Mouse (Mus musculus) thymus, postnatal 25 days (tissue): ENCODE data around the gene Hsd17b11.
A peak's percentile ranks its signal among the peaks of the same experiment; 100 is the strongest.
"Not testable (repeated sequence)": the region's sequence is repeated elsewhere in the genome, so short reads cannot be mapped to it uniquely, and the experiment has no call there.

Source experiments
- DNase-seq: peaks from one replicate; pipeline ENCODE4 v3.0.0; 2022

The Hsd17b11 gene

GRCm38 (mm10) chr5:103977907-103978570 lies 43.7 kb downstream of the Hsd17b11 start:
- DNase-seq, result no peak

- no peak for DNase-seq
Measured at GRCm38 (mm10) chr5:103977297-103977696, 44.4 kb downstream of the Hsd17b11 start, which contains the start of gene Hsd17b13. TSS of gene Hsd17b13 (minus strand) at chr5:103977410.

DNA sequence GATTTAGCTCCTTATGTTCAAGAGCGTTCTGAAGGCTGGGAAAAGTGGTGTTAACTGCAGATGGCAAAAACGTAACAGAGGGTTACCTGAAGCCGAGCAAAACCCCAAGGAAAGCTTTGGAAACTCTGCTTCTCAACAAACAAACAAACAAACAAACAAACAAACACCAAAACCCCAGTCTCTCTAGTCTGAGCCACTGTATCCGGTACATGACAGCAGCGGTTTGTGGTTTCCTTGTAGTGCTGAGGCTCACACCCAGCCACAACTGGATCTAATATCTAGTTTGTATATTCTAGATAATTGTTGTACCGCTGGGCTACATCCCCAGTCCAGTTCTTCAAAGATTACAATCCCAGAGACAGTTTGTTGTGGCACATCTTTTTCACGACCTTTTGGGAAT lies 46.0 kb downstream of the Hsd17b11 start:
- no peak for DNase-seq

DNA sequence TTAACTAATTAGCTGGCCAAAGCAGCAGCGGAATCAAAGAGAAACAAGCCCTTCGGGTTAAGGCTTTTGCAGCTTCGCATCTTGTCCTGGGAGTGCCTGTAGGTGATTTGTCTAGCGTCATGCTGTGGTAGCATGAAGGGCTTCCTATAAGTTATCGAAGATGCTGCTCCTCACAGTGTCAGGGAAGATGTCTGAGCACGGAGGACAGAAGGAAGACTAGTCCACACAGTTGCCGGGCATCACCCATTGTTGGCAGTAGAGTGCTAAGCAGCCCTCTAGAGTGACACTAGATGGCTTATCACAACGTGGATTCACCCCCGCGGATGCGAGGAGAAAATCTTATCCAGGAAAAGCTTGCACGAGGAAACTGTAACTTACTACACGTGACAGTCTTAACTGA lies 48.9 kb downstream of the Hsd17b11 start:
- no peak for DNase-seq

DNA sequence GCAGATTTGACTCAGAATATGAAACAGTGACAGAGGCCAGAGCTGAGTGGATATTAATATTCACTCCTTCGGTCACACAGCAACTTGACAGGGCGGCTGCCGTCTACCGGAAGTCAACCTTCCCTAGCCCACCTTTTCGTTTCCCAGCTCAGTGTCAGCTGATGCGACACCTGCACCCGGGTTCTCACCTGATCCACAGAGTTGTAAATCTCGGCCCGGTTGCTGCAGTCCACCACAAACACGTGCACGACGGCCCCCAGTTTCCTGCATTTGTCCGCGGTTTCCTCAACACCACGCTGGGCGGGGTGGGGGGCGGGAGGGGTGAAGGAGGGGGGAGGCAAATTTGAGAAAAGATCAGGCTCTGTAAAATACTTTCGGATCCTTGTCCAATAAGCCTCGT lies 49.3 kb downstream of the Hsd17b11 start:
- peak; percentile 7 for DNase-seq

GRCm38 (mm10) chr5:103971051-103971450 lies 50.7 kb downstream of the Hsd17b11 start:
- no peak for DNase-seq

- DNase-seq, result no peak
Measured at GRCm38 (mm10) chr5:103962935-103963429, 58.7 kb downstream of the Hsd17b11 start.

DNA sequence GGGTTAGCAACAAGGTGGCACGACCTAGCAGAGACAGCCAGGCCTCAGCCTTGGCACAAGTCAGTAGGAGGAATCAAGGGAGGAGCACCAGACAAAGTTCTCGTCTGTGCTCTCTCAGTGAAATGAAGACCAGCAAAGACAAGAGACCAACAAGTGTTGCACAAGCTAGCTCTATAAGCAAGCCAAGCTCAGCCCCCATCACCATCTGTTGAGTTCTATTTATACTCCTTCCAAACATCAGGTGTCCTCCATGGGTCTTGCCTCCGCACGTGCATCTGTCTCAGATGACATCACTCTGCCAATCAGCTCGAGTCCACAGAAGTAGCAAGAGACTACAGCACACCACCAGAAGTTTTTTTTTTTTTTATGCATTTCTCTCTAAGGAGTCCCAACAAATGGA lies 67.1 kb downstream of the Hsd17b11 start:
- no peak for DNase-seq

DNA sequence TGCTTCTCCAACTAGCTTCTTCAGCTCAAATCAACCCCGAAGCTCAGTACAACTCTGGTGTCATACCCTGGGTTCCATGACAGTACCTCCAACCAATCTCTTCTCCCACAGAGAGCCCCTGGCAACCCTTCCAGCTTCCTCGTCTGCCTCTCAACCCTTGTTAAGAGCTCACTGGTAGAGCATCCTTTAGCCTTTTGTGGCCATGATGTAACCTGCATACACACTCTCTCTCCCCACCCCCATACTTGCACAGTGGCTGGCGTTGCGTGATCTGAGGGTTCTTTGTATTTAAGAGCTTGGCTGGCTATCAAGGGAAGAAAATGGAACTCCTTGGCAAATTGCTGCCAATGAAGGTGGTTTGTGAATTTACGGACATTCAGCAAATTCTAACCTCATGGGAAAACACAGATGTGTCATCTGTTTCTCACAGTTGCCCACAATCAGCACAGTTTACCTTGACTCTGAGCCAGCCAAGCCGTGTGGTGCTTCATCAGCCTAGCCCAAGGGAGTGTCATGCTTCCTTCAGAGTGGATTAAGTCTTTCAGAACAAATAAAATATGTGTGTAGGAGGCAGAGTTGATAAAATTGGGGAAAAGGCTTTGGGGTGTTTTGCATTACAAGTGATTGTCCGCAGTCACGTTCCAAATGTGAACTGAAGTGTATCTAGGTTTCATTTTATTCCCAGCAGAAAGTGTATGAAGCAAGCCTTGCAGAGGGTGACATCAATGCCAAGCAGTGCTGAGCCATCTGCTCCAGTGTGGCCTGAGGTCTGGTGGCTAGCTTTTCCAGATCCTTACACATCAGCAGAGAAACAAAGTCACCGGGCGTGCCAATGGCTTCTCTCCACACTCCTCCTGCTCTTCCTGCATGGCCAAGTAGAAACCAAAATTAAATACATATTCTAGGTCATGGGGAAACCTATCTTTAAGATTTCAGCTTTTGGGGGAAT lies 68.3 kb downstream of the Hsd17b11 start:
- no peak for DNase-seq

GRCm38 (mm10) chr5:103950138-103950537 lies 71.6 kb downstream of the Hsd17b11 start:
- DNase-seq, result not testable (repeated sequence)

DNA sequence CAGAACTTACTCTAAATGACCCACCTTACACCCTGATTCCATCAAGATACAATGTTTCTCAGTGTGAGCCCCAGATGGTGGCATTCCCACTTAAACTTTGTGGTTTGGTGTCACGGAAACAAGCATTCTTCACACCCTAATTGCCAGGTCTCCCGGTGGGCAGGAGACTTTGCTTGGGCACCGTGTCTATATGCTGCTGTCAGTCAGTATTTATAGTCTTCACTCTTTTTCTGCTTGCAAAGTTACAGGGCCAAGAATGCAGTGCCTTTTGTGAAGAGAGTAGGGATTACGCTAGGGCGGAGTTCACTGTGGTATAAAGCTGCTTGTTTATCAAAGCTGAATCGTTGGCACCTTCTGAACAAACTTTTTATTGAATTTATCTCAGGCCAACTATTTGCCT lies 78.5 kb downstream of the Hsd17b11 start:
- no peak for DNase-seq

DNA sequence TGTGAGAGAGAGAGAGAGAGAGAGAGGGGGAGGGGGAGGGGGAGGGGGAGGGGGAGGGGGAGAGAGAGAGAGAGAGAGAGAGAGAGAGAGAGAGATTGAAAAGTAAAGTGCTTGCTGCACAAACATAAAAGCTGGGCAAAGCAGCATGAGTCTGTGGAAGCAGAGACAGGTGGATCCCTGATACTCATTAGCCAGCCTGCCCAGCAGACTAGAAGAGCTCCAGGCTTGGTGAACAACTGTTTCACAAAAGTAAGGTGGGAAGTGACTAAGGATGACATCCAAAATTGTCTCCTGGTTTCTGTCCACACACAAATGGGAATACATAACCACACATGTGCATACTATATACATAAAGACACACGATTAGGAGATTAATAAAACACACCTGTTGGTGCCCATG lies 81.9 kb downstream of the Hsd17b11 start:
- DNase-seq, result no peak
